Mouse (Mus musculus) lung, postnatal 0 days (tissue): Measurements from ENCODE around the gene Siva1. TPM values are rescaled to one million over a fixed set of nuclear protein-coding genes. Genes with fewer than 3 reads are reported as not detected.

Experiments used
- ATAC-seq: fragments of 200-750 bp; cut with Nextera tagmentation; 2 replicates; pipeline ENCODE4 v1.8.0; 2017; ENCODE audit warnings: moderate library complexity
- DNase-seq: peaks from one replicate; pipeline ENCODE4 v3.0.0-alpha.2; 2016; ENCODE audit warnings: low spot score
- H3K27ac ChIP-seq: fragments of 300-500 bp; sonication (generic); 2 replicates; pipeline ENCODE4 v1.5.1; 2014; ENCODE audit warnings: antibody characterized with exemption, mild to moderate bottlenecking, low read length, mixed read lengths
- H3K27me3 ChIP-seq: fragments of 300-500 bp; sonication (generic); replicated peaks from 2 replicates; pipeline ENCODE4 v1.6.1; 2014; ENCODE audit warnings: low read length, mixed read lengths; ENCODE audit not compliant: insufficient read depth
- H3K36me3 ChIP-seq: fragments of 300-500 bp; sonication (generic); 2 replicates; pipeline ENCODE4 v1.6.1; 2014; ENCODE audit warnings: low read length, mixed read lengths; ENCODE audit not compliant: insufficient read depth
- H3K4me1 ChIP-seq: fragments of 300-500 bp; sonication (generic); 2 replicates; pipeline ENCODE4 v1.6.1; 2014; ENCODE audit warnings: antibody characterized with exemption, low read depth, low read length, mixed read lengths; ENCODE audit not compliant: insufficient read depth
- H3K4me2 ChIP-seq: fragments of 300-500 bp; sonication (generic); replicated peaks from 2 replicates; pipeline ENCODE4 v1.6.1; 2014; ENCODE audit warnings: low read depth, mild to moderate bottlenecking, low read length, moderate library complexity, mixed read lengths
- H3K4me3 ChIP-seq: fragments of 300-500 bp; sonication (generic); 2 replicates; pipeline ENCODE4 v1.5.1; 2014; ENCODE audit warnings: low read depth, low read length
- H3K9ac ChIP-seq: fragments of 300-500 bp; sonication (generic); replicated peaks from 2 replicates; pipeline ENCODE4 v1.6.1; 2014; ENCODE audit warnings: low read depth, mild to moderate bottlenecking
- H3K9me3 ChIP-seq: fragments of 300-500 bp; sonication (generic); 2 replicates; pipeline ENCODE4 v1.6.1; 2016; ENCODE audit warnings: low read length, mixed read lengths
- CTCF ChIP-seq: IDR thresholded peaks from 2 replicates; pipeline ENCODE4 v1.5.1; 2016; ENCODE audit warnings: antibody characterized with exemption, mild to moderate bottlenecking
- EP300 ChIP-seq: IDR thresholded peaks from 2 replicates; pipeline ENCODE4 v1.6.1; 2016; ENCODE audit warnings: antibody characterized with exemption, mild to moderate bottlenecking, control low read depth
- WGBS: fragments of 180-500 bp; shearing (Covaris S2); extraction: QIAGEN DNeasy Blood & Tissue Kit; methylation state at CpG from one replicate; pipeline ENCODE4 v1.1.7; 2014; 5-methylcytosine and 5-hydroxymethylcytosine counted together
- polyA plus RNA-seq: library from polyadenylated mRNA; unstranded; fragments of >200 nt; fragmentation: Nextera tagmentation; extraction: Ambion mirVana; gene quantifications from 2 replicates; pipeline ENCODE4 v1.2.1, GENCODE M21; 2015

Gene Siva1
- polyA plus RNA-seq, 1 experiment from 2014 or later: 152 TPM

DNA sequence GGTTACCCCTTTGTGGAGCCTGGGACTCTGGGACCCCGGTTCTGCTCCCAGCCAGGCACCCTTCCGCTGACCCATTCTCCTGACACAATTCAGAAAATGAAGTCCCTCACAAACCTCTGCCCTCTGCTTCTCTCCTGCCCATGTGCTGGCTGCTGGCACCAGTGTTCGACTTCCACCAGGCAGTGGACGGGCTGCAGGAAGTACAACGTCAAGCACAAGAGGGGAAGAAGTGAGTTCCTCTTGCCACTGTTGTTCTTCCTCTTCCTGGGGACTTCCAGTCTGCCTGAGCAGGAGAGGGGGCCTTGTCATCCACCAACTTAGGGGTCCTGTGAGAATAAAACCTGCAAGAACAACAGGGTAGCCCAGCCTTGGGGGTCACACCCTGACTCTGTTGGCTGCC is 11.6 kb upstream of the Siva1 start:
- Histone ChIP-seq H3K9me3 (no peaks in the 10 kb centered on the region), H3K36me3 (no peaks in the 10 kb centered on the region), H3K27me3 (no peaks in the 10 kb centered on the region), H3K4me1 (peaks cover 20% of the 10 kb centered on the region), H3K4me2 (peak overlapping the region; percentile 9; the same call in 1 of the 2 replicates), H3K9ac (no peak overlapping the region), H3K4me3 (no peak overlapping the region), H3K27ac (peak overlapping the region; percentile 65)
- ATAC-seq (no peak), DNase-seq (peak; percentile 57)
- 46% methylated on average over 5 of the region's 5 CpGs for WGBS
- TF ChIP-seq CTCF (no peak), EP300 (no peak)

- Histone ChIP-seq H3K27ac (0 out of 2 replicates have a peak overlapping the region, but pooled peaks have one; percentile 65), H3K4me1 (peaks cover 15% of the 10 kb centered on the region), H3K9ac (no peak overlapping the region), H3K27me3 (no peaks in the 10 kb centered on the region), H3K9me3 (no peaks in the 10 kb centered on the region), H3K36me3 (no peaks in the 10 kb centered on the region), H3K4me2 (no peak overlapping the region), H3K4me3 (no peak overlapping the region)
- ATAC-seq: no peak
- WGBS: 47% methylated on average over 9 of the region's 9 CpGs
- TF ChIP-seq CTCF (peak; percentile 45), EP300 (no peak)
- peak; percentile 68 for DNase-seq
Observed at GRCm38 (mm10) chr12:112633686-112634085, 10.8 kb upstream of the Siva1 start.

- 88% methylated on average over 10 of the region's 10 CpGs for WGBS
Observed at GRCm38 (mm10) chr12:112639526-112639925, 5.0 kb upstream of the Siva1 start.

GRCm38 (mm10) chr12:112643126-112643525 is 1.4 kb upstream of the Siva1 start:
- no peak overlapping the region for H3K4me3 ChIP-seq
- H3K36me3 ChIP-seq: 0 out of 2 replicates have a peak, but pooled peaks cover 2% of the 10 kb centered on the region
- no peak overlapping the region for H3K27ac ChIP-seq
- no peak for ATAC-seq
- WGBS: 81% methylated on average over 6 of the region's 6 CpGs
- no peak for TF ChIP-seq EP300
- TF ChIP-seq CTCF: no peak
- no peak overlapping the region for H3K4me2 ChIP-seq
- no peak for DNase-seq
- no peaks in the 10 kb centered on the region for H3K27me3 ChIP-seq
- no peak overlapping the region for H3K9ac ChIP-seq
- H3K9me3 ChIP-seq: no peaks in the 10 kb centered on the region
- H3K4me1 ChIP-seq: no peaks in the 10 kb centered on the region; the same call in 1 of the 2 replicates

More at GRCm38 (mm10) chr12:112639526-112639925, 5.0 kb upstream of the Siva1 start:
- no peaks in the 10 kb centered on the region for H3K36me3 ChIP-seq
- TF ChIP-seq EP300 (no peak), CTCF (no peak)
- H3K4me1 ChIP-seq: no peaks in the 10 kb centered on the region
- no peak overlapping the region for H3K4me2 ChIP-seq
- no peak overlapping the region for H3K4me3 ChIP-seq
- no peak overlapping the region for H3K9ac ChIP-seq
- DNase-seq (no peak), ATAC-seq (no peak)
- no peaks in the 10 kb centered on the region for H3K27me3 ChIP-seq
- H3K9me3 ChIP-seq: no peaks in the 10 kb centered on the region
- H3K27ac ChIP-seq: no peak overlapping the region

GRCm38 (mm10) chr12:112644855-112645506 is 502 bp downstream of the Siva1 start:
- Histone ChIP-seq H3K4me1 (no peaks in the 10 kb centered on the region; the same call in 1 of the 2 replicates), H3K9me3 (no peaks in the 10 kb centered on the region), H3K36me3 (0 out of 2 replicates have a peak, but pooled peaks cover 11% of the 10 kb centered on the region), H3K27me3 (no peaks in the 10 kb centered on the region), H3K9ac (peak overlapping the region; percentile 76), H3K4me2 (peak overlapping the region; percentile 97), H3K27ac (peak overlapping the region; percentile 86), H3K4me3 (peak overlapping the region; percentile 68)
- no peak for TF ChIP-seq CTCF
- TF ChIP-seq EP300: no peak
- peak; percentile 54 for DNase-seq
- peak; percentile 0 for ATAC-seq
- WGBS: under 1% methylated on average over 64 of the region's 75 CpGs

DNA sequence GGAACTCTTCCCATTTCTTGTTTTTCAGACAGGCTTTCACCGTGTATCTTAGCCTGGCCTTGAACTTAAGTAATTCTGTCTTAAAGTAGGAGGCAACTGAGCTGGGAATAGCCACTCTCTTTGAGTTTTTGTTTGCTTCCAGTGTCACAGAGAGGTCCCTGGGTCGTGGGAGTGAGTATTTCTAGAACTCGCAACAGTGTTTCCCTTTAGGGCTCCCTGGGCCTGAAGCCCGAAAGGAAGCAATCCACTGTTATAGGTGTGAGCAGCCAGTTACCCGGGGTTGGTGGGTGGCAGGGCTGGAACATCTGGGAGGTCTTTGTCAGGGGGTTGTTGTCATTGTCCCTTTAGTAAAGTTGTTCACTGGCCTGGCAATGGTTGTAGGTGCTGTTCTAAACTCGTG is 1.7 kb downstream of the Siva1 start:
- H3K4me2 ChIP-seq: peak overlapping the region; percentile 97
- peak overlapping the region; percentile 86 for H3K27ac ChIP-seq
- H3K9me3 ChIP-seq: no peaks in the 10 kb centered on the region
- H3K9ac ChIP-seq: no peak overlapping the region
- 36% methylated on average over 6 of the region's 6 CpGs for WGBS
- H3K4me1 ChIP-seq: no peaks in the 10 kb centered on the region; the same call in 1 of the 2 replicates
- DNase-seq: no peak
- H3K27me3 ChIP-seq: no peaks in the 10 kb centered on the region
- no peak for TF ChIP-seq CTCF
- no peak overlapping the region for H3K4me3 ChIP-seq
- no peak for ATAC-seq
- 0 out of 2 replicates have a peak, but pooled peaks cover 11% of the 10 kb centered on the region for H3K36me3 ChIP-seq
